Mouse (Mus musculus) brain, embryonic 14.5 days (tissue): ENCODE results near the gene Bcas3.

Experiments
- CTCF ChIP-seq: fragments of 200-500 bp; IDR thresholded peaks from 2 replicates; pipeline ENCODE4 v1.5.1; 2012; ENCODE audit warnings: inconsistent platforms, mild to moderate bottlenecking, moderate library complexity, borderline replicate concordance; ENCODE audit not compliant: insufficient read depth, insufficient read length; ENCODE audit errors: extremely low read depth
- POLR2A ChIP-seq: fragments of 200-500 bp; IDR thresholded peaks from 2 replicates; pipeline ENCODE4 v1.6.1; 2012; ENCODE audit warnings: mild to moderate bottlenecking, inconsistent platforms, borderline replicate concordance; ENCODE audit not compliant: poor library complexity, insufficient read depth, insufficient read length, severe bottlenecking; ENCODE audit errors: extremely low read depth

DNA sequence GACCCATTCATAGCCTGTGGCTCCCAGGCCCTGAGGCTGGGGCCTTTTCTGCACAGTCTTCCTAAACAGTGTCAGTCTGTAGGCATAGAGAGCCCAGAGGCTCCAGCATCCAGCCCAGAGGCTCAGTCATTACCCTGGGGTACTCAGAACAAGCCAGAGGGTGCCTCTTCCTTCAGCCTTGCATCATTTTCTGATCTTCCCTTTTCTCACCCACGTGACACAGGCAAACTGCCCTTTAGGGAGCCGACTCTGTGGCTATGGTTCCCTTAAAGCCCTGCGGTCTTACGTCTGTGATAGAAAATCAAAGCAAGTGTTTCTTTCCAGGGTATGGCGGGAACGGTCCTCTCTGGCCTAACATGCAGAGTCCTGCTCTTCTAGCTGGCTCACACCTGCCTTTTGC, 421.7 kb downstream of the Bcas3 start:
- TF ChIP-seq POLR2A (no peak), CTCF (no peak)
